ENCODE assay signal across 9 mouse cellular contexts in genomic region chr9:122885385-122885784, GRCm38 (mm10). TPM values are rescaled to one million over a fixed set of nuclear protein-coding genes. Genes with fewer than 3 reads are reported as not detected.
A peak's percentile ranks its signal among the peaks of the same experiment; 100 is the strongest.
DNase-seq lines count a peak whose midpoint lies in the region; ATAC-seq and TF ChIP-seq lines count a peak whose summit lies in the region.
"Had no signal": no experiment of that assay in that cellular context is flagged by ENCODE, and none has a peak within 500 bp of the region (broad histone marks: within the 10 kb centered on the region; RNA-seq: fewer than 3 reads in every experiment).

Gene Zkscan7 (plus strand): TSS chr9:122885685.

- H3K4me1 ChIP-seq in erythroblast, embryonic 14.5 days (ENCODE audit: control insufficient read depth) = peaks cover 11% of the 10 kb centered on the region
- H3K4me1 ChIP-seq in neural tube, embryonic 11.5 days (ENCODE audit: control insufficient read depth, insufficient read depth, low read length) = peaks cover 3% of the 10 kb centered on the region; the same call in 1 of the 2 replicates
- H3K4me1 ChIP-seq in liver, embryonic 12.5 days = peaks cover 8% of the 10 kb centered on the region
- 0 out of 2 replicates have a peak, but pooled peaks cover 3% of the 10 kb centered on the region for H3K4me1 ChIP-seq in stomach, postnatal 0 days (replicated peaks; ENCODE audit: control insufficient read depth, insufficient read depth)

- 90% methylated on average over 3 of the region's 3 CpGs for WGBS in neural tube, embryonic 11.5 days
- WGBS in liver, embryonic 12.5 days (ENCODE audit: insufficient replicate concordance) = 67% methylated on average over 3 of the region's 3 CpGs
- 87% methylated on average over 3 of the region's 3 CpGs for WGBS in stomach, postnatal 0 days

- H3K4me2 ChIP-seq in neural tube, embryonic 11.5 days (ENCODE audit: low read depth) = peak within 1 kb of the TSS; percentile 54
- H3K4me2 ChIP-seq in liver, embryonic 12.5 days = peak within 1 kb of the TSS; percentile 88
- peak within 1 kb of the TSS; percentile 87 for H3K4me2 ChIP-seq in stomach, postnatal 0 days (replicated peaks; ENCODE audit: low read depth)

- peak within 1 kb of the TSS; percentile 68 for H3K4me3 ChIP-seq in erythroblast, embryonic 14.5 days (replicated peaks)
- peak within 1 kb of the TSS; percentile 77; the same call in 1 of the 2 replicates for H3K4me3 ChIP-seq in neural tube, embryonic 11.5 days (ENCODE audit: low read depth, low read length)
- H3K4me3 ChIP-seq in liver, embryonic 12.5 days = peak within 1 kb of the TSS; percentile 73
- H3K4me3 ChIP-seq in stomach, postnatal 0 days (ENCODE audit: low read depth, low read length) = peak within 1 kb of the TSS; percentile 75

- TF ChIP-seq CTCF in stomach, postnatal 0 days (IDR thresholded peaks at IDR 0.05; ENCODE audit: low read depth) = no peak

- no peak for ATAC-seq in erythroblast, adult 5-6 weeks (replicated peaks; ENCODE audit: low FRiP score, poor library complexity, severe bottlenecking)
- no peak for ATAC-seq in neural tube, embryonic 11.5 days (ENCODE audit: insufficient read depth, low FRiP score, low TSS enrichment)
- ATAC-seq in liver, embryonic 12.5 days = no peak
- no peak for ATAC-seq in stomach, postnatal 0 days (ENCODE audit: low FRiP score, low TSS enrichment)

- no peak for DNase-seq in neural tube, embryonic 11.5 days (ENCODE audit: low spot score)
- DNase-seq in neural tube, embryonic 10.5 days (ENCODE audit: extremely low spot score, low spot score) = no peak
- DNase-seq in stomach, postnatal 0 days (ENCODE audit: low spot score) = no peak
- no peak for DNase-seq in urinary bladder, postnatal 10 days (ENCODE audit: low spot score)
- no peak for DNase-seq in adrenal gland, postnatal 10 days
- DNase-seq: B cell, adult 2 months had no signal

- H3K36me3 ChIP-seq in erythroblast, embryonic 14.5 days (ENCODE audit: control insufficient read depth) = no peaks in the 10 kb centered on the region
- H3K36me3 ChIP-seq in neural tube, embryonic 11.5 days (ENCODE audit: control insufficient read depth, insufficient read depth, low read length) = no peaks in the 10 kb centered on the region
- no peaks in the 10 kb centered on the region for H3K36me3 ChIP-seq in liver, embryonic 12.5 days
- H3K36me3 ChIP-seq in stomach, postnatal 0 days (ENCODE audit: control insufficient read depth, insufficient read depth, low read length) = no peaks in the 10 kb centered on the region

- no peaks in the 10 kb centered on the region for H3K9me3 ChIP-seq in erythroblast, embryonic 14.5 days (ENCODE audit: control insufficient read depth, low read length)
- no peaks in the 10 kb centered on the region for H3K9me3 ChIP-seq in neural tube, embryonic 11.5 days (ENCODE audit: control insufficient read depth, low read length)
- H3K9me3 ChIP-seq in liver, embryonic 12.5 days (replicated peaks) = no peaks in the 10 kb centered on the region
- no peaks in the 10 kb centered on the region for H3K9me3 ChIP-seq in stomach, postnatal 0 days (ENCODE audit: control insufficient read depth, low read length)

- no peak for TF ChIP-seq EP300 in stomach, postnatal 0 days (optimal IDR thresholded peaks at IDR 0.05)

- H3K27ac ChIP-seq in neural tube, embryonic 11.5 days (ENCODE audit: low read depth, low read length) = no peak within 1 kb of the TSS
- no peak within 1 kb of the TSS for H3K27ac ChIP-seq in liver, embryonic 12.5 days
- no peak within 1 kb of the TSS for H3K27ac ChIP-seq in stomach, postnatal 0 days (replicated peaks)

- H3K27me3 ChIP-seq in erythroblast, embryonic 14.5 days (ENCODE audit: control insufficient read depth) = peaks cover 10% of the 10 kb centered on the region
- H3K27me3 ChIP-seq in neural tube, embryonic 11.5 days (ENCODE audit: control insufficient read depth, insufficient read depth, low read length) = no peaks in the 10 kb centered on the region
- peaks cover 11% of the 10 kb centered on the region; the same call in 1 of the 2 replicates for H3K27me3 ChIP-seq in liver, embryonic 12.5 days (replicated peaks)
- H3K27me3 ChIP-seq in stomach, postnatal 0 days (ENCODE audit: control insufficient read depth, insufficient read depth, low read length) = no peaks in the 10 kb centered on the region

- H3K9ac ChIP-seq in neural tube, embryonic 11.5 days (ENCODE audit: low read length) = peak within 1 kb of the TSS; percentile 64; the same call in 1 of the 2 replicates
- H3K9ac ChIP-seq in liver, embryonic 12.5 days = no peak within 1 kb of the TSS
- H3K9ac ChIP-seq in stomach, postnatal 0 days (ENCODE audit: low read length) = peak within 1 kb of the TSS; percentile 80; the same call in 1 of the 2 replicates

RNA-seq across cellular contexts. Expression of gene Zkscan7, which starts in this region (rescaled TPM):
- not detected in 2 replicates for polyA plus RNA-seq in erythroblast, embryonic 14.5 days (2012)
- total RNA-seq in erythroblast, adult 5-6 weeks (2015; ENCODE audit: low replicate concordance) = 0.77 TPM in 1 of 2 replicates, not detected in the other
- total RNA-seq in erythroblast, adult 5-6 weeks (2017; ENCODE audit: low replicate concordance) = not detected in 2 replicates
- 3.0 and 3.3 TPM in 2 replicates for polyA plus RNA-seq in neural tube, embryonic 11.5 days (2014; fragmentation: Nextera tagmentation; extraction: Ambion mirVana)
- 0.66 and 0.77 TPM in 2 replicates for polyA plus RNA-seq in liver, embryonic 12.5 days (2016; fragmentation: Nextera tagmentation; extraction: Ambion mirVana)
- polyA plus RNA-seq in stomach, postnatal 0 days (2015; fragmentation: Nextera tagmentation; extraction: Ambion mirVana) = 2.0 and 2.6 TPM in 2 replicates
- total RNA-seq in adrenal gland, postnatal 10 days (2021) = 10 to 100 TPM in 1 of 2 experiments, 1 to 10 TPM in 1; 8.5 to 12.5 TPM

Comparison
In these comparisons a context has a peak if more than half of its experiments do, and no peak if none do; other contexts are left out.
1. RNA of gene Zkscan7 (total RNA-seq): 8.5 to 12.5 TPM in adrenal gland, postnatal 10 days; 0.77 TPM in erythroblast, adult 5-6 weeks; every median in the first group is over 4 times any median in the second.
2. Peak in every context shown above with its lines, with median percentiles within 50 percentile points of each other: H3K4me3 ChIP-seq and H3K4me2 ChIP-seq.